Mouse (Mus musculus) spleen, adult 2 months (tissue): ENCODE results near the gene Ubr4.

Source experiments
- CTCF ChIP-seq: fragments of 200-500 bp; IDR thresholded peaks from 2 replicates; pipeline ENCODE4 v1.5.1; 2011; ENCODE audit warnings: mild to moderate bottlenecking, inconsistent platforms; ENCODE audit not compliant: insufficient read depth, insufficient read length, insufficient replicate concordance; ENCODE audit errors: extremely low read depth
- POLR2A ChIP-seq: fragments of 200-500 bp; IDR thresholded peaks from 2 replicates; pipeline ENCODE4 v1.6.1; 2011; ENCODE audit warnings: low read depth, low read length, inconsistent platforms

- no peak for TF ChIP-seq CTCF
- TF ChIP-seq POLR2A: no peak
Measured at GRCm38 (mm10) chr4:139411351-139411750, 58.9 kb downstream of the Ubr4 start.
